Comparison of ENCODE assay signal across 8 mouse cellular contexts in genomic region chr8:70538633-70539076, GRCm38 (mm10). TPM values are rescaled to one million over a fixed set of nuclear protein-coding genes. Genes with fewer than 3 reads are reported as not detected.
DNase-seq lines count a peak whose midpoint lies in the region; ATAC-seq lines count a peak whose summit lies in the region.

No protein-coding gene starts in this region.

- no peaks in the 10 kb centered on the region for H3K9me3 ChIP-seq in hindbrain, embryonic 10.5 days

- H3K27me3 ChIP-seq in hindbrain, embryonic 10.5 days (ENCODE audit: insufficient read depth, poor library complexity, severe bottlenecking): no peaks in the 10 kb centered on the region

- H3K36me3 ChIP-seq in hindbrain, embryonic 10.5 days: peaks cover 41% of the 10 kb centered on the region

- peak overlapping the region; percentile 74 for H3K4me3 ChIP-seq in hindbrain, embryonic 10.5 days

- WGBS in hindbrain, embryonic 10.5 days: under 1% methylated on average over 32 of the region's 32 CpGs

- peaks cover 41% of the 10 kb centered on the region for H3K4me1 ChIP-seq in hindbrain, embryonic 10.5 days (replicated peaks)

- DNase-seq in MN1 (ENCODE audit: low spot score): peak; percentile 99
- DNase-seq in cerebellum, adult 9-10 months: peak; percentile 100
- DNase-seq in hindbrain, embryonic 10.5 days (ENCODE audit: low spot score): peak; percentile 100
- peak; percentile 99 for DNase-seq in layer of hippocampus, adult 9-11 months
- peak; percentile 100 for DNase-seq in lung, postnatal 14 days
- peak; percentile 98 for DNase-seq in retina, adult 2 months (ENCODE audit: low read depth, low spot score)
- peak; percentile 99 to 100 for DNase-seq in thymus, postnatal 36 days

- H3K27ac ChIP-seq in hindbrain, embryonic 10.5 days: peak overlapping the region; percentile 93

- ATAC-seq in frontal cortex, adult (ENCODE audit: low TSS enrichment): peak; percentile 65

RNA-seq across cellular contexts. Expression of gene Ell, which starts 0.6 kb away (rescaled TPM):
- 20.5 and 22.4 TPM in 2 replicates for polyA plus RNA-seq in hindbrain, embryonic 10.5 days (2016; fragmentation: Nextera tagmentation; extraction: Ambion mirVana)

RNA-seq across cellular contexts. Expression of gene Kxd1, which starts 10.9 kb away (rescaled TPM):
- polyA plus RNA-seq in hindbrain, embryonic 10.5 days (2016; fragmentation: Nextera tagmentation; extraction: Ambion mirVana): 54.3 and 57.7 TPM in 2 replicates

RNA-seq across cellular contexts. Expression of gene Fkbp8, which starts 11.1 kb away (rescaled TPM):
- 311 and 360 TPM in 2 replicates for polyA plus RNA-seq in hindbrain, embryonic 10.5 days (2016; fragmentation: Nextera tagmentation; extraction: Ambion mirVana)

RNA-seq across cellular contexts. Expression of gene Uba52, which starts 28.1 kb away (rescaled TPM):
- 914 and 933 TPM in 2 replicates for polyA plus RNA-seq in hindbrain, embryonic 10.5 days (2016; fragmentation: Nextera tagmentation; extraction: Ambion mirVana)

RNA-seq across cellular contexts. Expression of gene Rex1bd, which starts 32.1 kb away (rescaled TPM):
- polyA plus RNA-seq in hindbrain, embryonic 10.5 days (2016; fragmentation: Nextera tagmentation; extraction: Ambion mirVana): 131 and 148 TPM in 2 replicates

Comparison
In these comparisons a context has a peak if more than half of its experiments do, and no peak if none do; other contexts are left out.
1. Peak in every context shown above with its lines: DNase-seq, ATAC-seq, H3K4me3 ChIP-seq and H3K27ac ChIP-seq.